Mouse (Mus musculus) liver, embryonic 16.5 days (tissue): ENCODE data around the gene Supt5. TPM values are rescaled to one million over a fixed set of nuclear protein-coding genes. Genes with fewer than 3 reads are reported as not detected.
A peak's percentile ranks its signal among the peaks of the same experiment; 100 is the strongest.

Source experiments
- ATAC-seq: fragments of 200-750 bp; cut with Nextera tagmentation; 2 replicates; pipeline ENCODE4 v1.8.0; 2017; ENCODE audit warnings: low read depth, mild to moderate bottlenecking, moderate number of reproducible peaks, moderate library complexity
- H3K27ac ChIP-seq: fragments of 300-500 bp; sonication (generic); 2 replicates; pipeline ENCODE4 v1.5.1; 2014; ENCODE audit warnings: mild to moderate bottlenecking, low read length
- H3K27me3 ChIP-seq: fragments of 300-500 bp; sonication (generic); 2 replicates; pipeline ENCODE4 v1.6.1; 2014; ENCODE audit warnings: low read depth, low read length, mixed read lengths; ENCODE audit not compliant: control insufficient read depth, insufficient read depth
- H3K36me3 ChIP-seq: fragments of 300-500 bp; sonication (generic); 2 replicates; pipeline ENCODE4 v1.6.1; 2014; ENCODE audit warnings: mild to moderate bottlenecking; ENCODE audit not compliant: control insufficient read depth, insufficient read depth
- H3K4me1 ChIP-seq: fragments of 300-500 bp; sonication (generic); 2 replicates; pipeline ENCODE4 v1.6.1; 2014; ENCODE audit warnings: low read depth, low read length, mixed read lengths; ENCODE audit not compliant: control insufficient read depth
- H3K4me2 ChIP-seq: fragments of 300-500 bp; sonication (generic); 2 replicates; pipeline ENCODE4 v1.6.1; 2014; ENCODE audit warnings: low read depth, low read length, mixed read lengths
- H3K4me3 ChIP-seq: fragments of 300-500 bp; sonication (generic); 2 replicates; pipeline ENCODE4 v1.5.1; 2014; ENCODE audit warnings: low read depth, mild to moderate bottlenecking, low read length
- H3K9ac ChIP-seq: fragments of 300-500 bp; sonication (generic); 2 replicates; pipeline ENCODE4 v1.6.1; 2014; ENCODE audit warnings: low read depth, low read length
- H3K9me3 ChIP-seq: fragments of 300-500 bp; sonication (generic); replicated peaks from 2 replicates; pipeline ENCODE4 v1.6.1; 2016; ENCODE audit warnings: low read length; ENCODE audit not compliant: control insufficient read depth
- WGBS: fragments of 180-500 bp; shearing (Covaris S2); extraction: QIAGEN DNeasy Blood & Tissue Kit; methylation state at CpG from one replicate; pipeline ENCODE4 v1.1.7; 2014; ENCODE audit not compliant: insufficient replicate concordance; 5-methylcytosine and 5-hydroxymethylcytosine counted together
- polyA plus RNA-seq: library from polyadenylated mRNA; unstranded; fragments of >200 nt; fragmentation: Nextera tagmentation; extraction: Ambion mirVana; gene quantifications from 2 replicates; pipeline ENCODE4 v1.2.1, GENCODE M21; 2015

Gene Supt5
- polyA plus RNA-seq, 1 experiment from 2014 or later, result 34.0 TPM

- Histone ChIP-seq H3K9me3 (no peaks in the 10 kb centered on the region), H3K27me3 (no peaks in the 10 kb centered on the region), H3K4me3 (peak within 1 kb of the TSS; percentile 82), H3K36me3 (no peaks in the 10 kb centered on the region), H3K9ac (peak within 1 kb of the TSS; percentile 94), H3K4me2 (peak within 1 kb of the TSS; percentile 96), H3K27ac (peak within 1 kb of the TSS; percentile 61), H3K4me1 (peaks cover 5% of the 10 kb centered on the region)
- ATAC-seq, result peak; percentile 78
- 3% methylated on average over 68 of the region's 68 CpGs for WGBS
Measured at GRCm38 (mm10) chr7:28277615-28278278, 60.8 kb downstream of the Supt5 start, which contains the start of gene Eid2b. TSS of gene Eid2b (plus strand) at chr7:28277739.

GRCm38 (mm10) chr7:28277237-28277614, 61.3 kb downstream of the Supt5 start:
- Histone ChIP-seq H3K4me2 (no peak overlapping the region), H3K9ac (no peak overlapping the region), H3K9me3 (no peaks in the 10 kb centered on the region), H3K36me3 (no peaks in the 10 kb centered on the region), H3K4me1 (peaks cover 5% of the 10 kb centered on the region), H3K27ac (no peak overlapping the region), H3K27me3 (no peaks in the 10 kb centered on the region), H3K4me3 (no peak overlapping the region)
- no peak for ATAC-seq
- WGBS, result 54% methylated on average over 8 of the region's 8 CpGs

GRCm38 (mm10) chr7:28271761-28272160, 66.8 kb downstream of the Supt5 start:
- H3K27ac ChIP-seq, result no peak overlapping the region
- no peak for ATAC-seq
- no peak overlapping the region for H3K4me3 ChIP-seq
- H3K9me3 ChIP-seq, result no peaks in the 10 kb centered on the region
- 52% methylated on average over 3 of the region's 3 CpGs for WGBS
- peaks cover 7% of the 10 kb centered on the region for H3K4me1 ChIP-seq
- H3K36me3 ChIP-seq, result no peaks in the 10 kb centered on the region
- H3K4me2 ChIP-seq, result no peak overlapping the region
- no peak overlapping the region for H3K9ac ChIP-seq
- H3K27me3 ChIP-seq, result peaks cover 20% of the 10 kb centered on the region

GRCm38 (mm10) chr7:28269355-28269754, 69.2 kb downstream of the Supt5 start:
- 81% methylated on average over 12 of the region's 12 CpGs for WGBS
- Histone ChIP-seq H3K4me3 (no peak overlapping the region), H3K9ac (no peak overlapping the region), H3K36me3 (no peaks in the 10 kb centered on the region), H3K27me3 (peaks cover 24% of the 10 kb centered on the region), H3K4me2 (no peak overlapping the region), H3K9me3 (no peaks in the 10 kb centered on the region), H3K27ac (no peak overlapping the region), H3K4me1 (peaks cover 7% of the 10 kb centered on the region)
- no peak for ATAC-seq

GRCm38 (mm10) chr7:28268576-28268975, 70.0 kb downstream of the Supt5 start:
- Histone ChIP-seq H3K4me2 (peak overlapping the region; percentile 56), H3K27me3 (peaks cover 24% of the 10 kb centered on the region), H3K36me3 (no peaks in the 10 kb centered on the region), H3K27ac (no peak overlapping the region), H3K4me3 (peak overlapping the region; percentile 59), H3K9me3 (no peaks in the 10 kb centered on the region), H3K4me1 (peaks cover 7% of the 10 kb centered on the region), H3K9ac (peak overlapping the region; percentile 62)
- ATAC-seq, result no peak
- WGBS, result 28% methylated on average over 16 of the region's 16 CpGs

- Histone ChIP-seq H3K4me1 (peaks cover 7% of the 10 kb centered on the region), H3K27ac (no peak overlapping the region), H3K36me3 (no peaks in the 10 kb centered on the region), H3K9me3 (no peaks in the 10 kb centered on the region), H3K9ac (peak overlapping the region; percentile 62), H3K4me3 (peak overlapping the region; percentile 59), H3K4me2 (peak overlapping the region; percentile 56), H3K27me3 (peaks cover 24% of the 10 kb centered on the region)
- WGBS, result under 1% methylated on average over 51 of the region's 62 CpGs
- peak; percentile 39 for ATAC-seq
Measured at GRCm38 (mm10) chr7:28268042-28268531, 70.5 kb downstream of the Supt5 start.

GRCm38 (mm10) chr7:28267129-28268041, 71.2 kb downstream of the Supt5 start, which contains the start of gene Eid2:
TSS of gene Eid2 (plus strand) at chr7:28267881.
- H3K4me2 ChIP-seq, result peak within 1 kb of the TSS; percentile 56
- 6% methylated on average over 54 of the region's 57 CpGs for WGBS
- peak within 1 kb of the TSS; percentile 59 for H3K4me3 ChIP-seq
- peak; percentile 53 for ATAC-seq
- no peaks in the 10 kb centered on the region for H3K36me3 ChIP-seq
- H3K27ac ChIP-seq, result no peak within 1 kb of the TSS
- peaks cover 7% of the 10 kb centered on the region for H3K4me1 ChIP-seq
- H3K9me3 ChIP-seq, result no peaks in the 10 kb centered on the region
- H3K9ac ChIP-seq, result peak within 1 kb of the TSS; percentile 62
- H3K27me3 ChIP-seq, result peaks cover 24% of the 10 kb centered on the region

- Histone ChIP-seq H3K9me3 (no peaks in the 10 kb centered on the region), H3K4me1 (peaks cover 7% of the 10 kb centered on the region), H3K27ac (no peak overlapping the region), H3K4me3 (no peak overlapping the region), H3K9ac (no peak overlapping the region), H3K36me3 (no peaks in the 10 kb centered on the region), H3K27me3 (peaks cover 24% of the 10 kb centered on the region), H3K4me2 (no peak overlapping the region)
- ATAC-seq, result no peak
- WGBS, result 69% methylated on average over 13 of the region's 13 CpGs
Measured at GRCm38 (mm10) chr7:28265391-28265790, 73.2 kb downstream of the Supt5 start.
